Mouse (Mus musculus): ENCODE data around the gene Pfn1. TPM values are rescaled to one million over a fixed set of nuclear protein-coding genes. Genes with fewer than 3 reads are reported as not detected.

Pfn1 gene
- polyA plus RNA-seq, 1 experiment from 2014 or later = 2,065 TPM

DNA sequence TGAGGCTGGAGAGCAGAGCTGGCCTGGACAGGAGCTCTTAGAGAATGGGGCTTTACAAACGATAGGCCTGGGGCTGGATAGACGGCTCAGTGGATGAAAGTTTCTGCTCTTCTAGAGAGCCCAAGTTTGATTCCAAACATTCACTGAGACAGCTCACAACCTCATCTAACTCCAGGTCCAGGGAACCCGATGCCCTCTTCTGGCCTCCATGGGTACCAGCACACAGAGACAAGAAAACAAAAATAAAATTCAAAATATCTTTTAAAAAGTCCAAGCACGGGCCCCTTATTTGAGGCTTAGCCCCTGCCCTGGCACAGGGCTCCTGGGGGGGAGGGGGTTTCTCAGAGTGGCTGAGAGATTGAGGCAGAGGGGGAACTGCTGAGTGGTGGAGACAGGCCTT lies 43.7 kb downstream of the Pfn1 start:
- Histone ChIP-seq H3K4me2 (replicated peaks; ENCODE audit: low read depth, low read length) (no peak overlapping the region), H3K27ac (ENCODE audit: low read length) (no peak overlapping the region), H3K4me3 (ENCODE audit: low read depth, low read length) (no peak overlapping the region), H3K9ac (replicated peaks; ENCODE audit: low read depth, low read length) (no peak overlapping the region), H3K9me3 (ENCODE audit: control insufficient read depth, low read depth, low read length) (no peaks in the 10 kb centered on the region), H3K27me3 (ENCODE audit: control insufficient read depth, insufficient read depth, low read length) (no peaks in the 10 kb centered on the region), H3K4me1 (ENCODE audit: control insufficient read depth, insufficient read depth, low read length) (peaks cover 4% of the 10 kb centered on the region; the same call in 1 of the 2 replicates), H3K36me3 (ENCODE audit: control insufficient read depth, insufficient read depth, low read length) (peaks cover 48% of the 10 kb centered on the region)
- WGBS = 82% methylated on average over 4 of the region's 4 CpGs
- no peak for ATAC-seq (ENCODE audit: insufficient number of reproducible peaks, insufficient read depth, low FRiP score, low read depth)

DNA sequence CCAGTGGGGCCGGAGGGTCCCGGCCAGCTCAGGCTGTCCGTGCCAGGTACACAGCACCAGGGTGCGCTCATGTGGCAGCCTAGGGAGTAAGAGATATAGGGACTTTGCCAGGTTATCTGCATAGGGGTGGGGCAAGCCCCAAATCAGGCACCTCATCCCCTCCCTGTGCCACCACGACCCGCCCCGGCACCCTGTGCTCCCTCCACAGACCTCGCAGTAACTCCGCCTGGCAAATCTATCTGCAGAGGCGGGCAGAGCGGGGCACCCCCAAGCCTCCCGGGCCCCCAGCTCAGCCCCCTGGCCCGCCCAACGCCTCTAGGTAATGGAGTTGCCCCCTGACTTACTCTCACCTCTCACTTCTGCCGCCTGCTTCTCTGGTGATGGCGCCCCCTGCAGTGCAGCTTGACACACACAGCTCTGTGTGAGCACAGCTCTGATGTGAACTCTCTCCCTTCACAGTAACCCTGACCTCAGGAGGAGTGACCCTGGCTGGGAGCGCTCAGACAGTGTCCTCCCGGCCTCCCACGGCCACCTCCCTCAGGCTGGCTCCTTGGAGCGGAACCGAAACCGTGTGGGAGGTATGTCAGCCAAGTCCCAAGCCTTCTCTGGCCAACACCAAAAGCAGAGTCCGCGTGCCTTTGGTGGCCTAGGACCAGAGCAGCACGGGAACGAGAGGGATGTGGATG lies 45.9 kb downstream of the Pfn1 start:
- Histone ChIP-seq H3K9me3 (ENCODE audit: control insufficient read depth, low read depth, low read length) (no peaks in the 10 kb centered on the region), H3K4me1 (ENCODE audit: control insufficient read depth, insufficient read depth, low read length) (no peaks in the 10 kb centered on the region), H3K27me3 (ENCODE audit: control insufficient read depth, insufficient read depth, low read length) (no peaks in the 10 kb centered on the region), H3K4me3 (ENCODE audit: low read depth, low read length) (no peak overlapping the region), H3K4me2 (replicated peaks; ENCODE audit: low read depth, low read length) (no peak overlapping the region), H3K27ac (ENCODE audit: low read length) (no peak overlapping the region), H3K36me3 (ENCODE audit: control insufficient read depth, insufficient read depth, low read length) (peaks cover 61% of the 10 kb centered on the region), H3K9ac (replicated peaks; ENCODE audit: low read depth, low read length) (no peak overlapping the region)
- 89% methylated on average over 26 of the region's 26 CpGs for WGBS
- ATAC-seq (ENCODE audit: insufficient number of reproducible peaks, insufficient read depth, low FRiP score, low read depth) = no peak

DNA sequence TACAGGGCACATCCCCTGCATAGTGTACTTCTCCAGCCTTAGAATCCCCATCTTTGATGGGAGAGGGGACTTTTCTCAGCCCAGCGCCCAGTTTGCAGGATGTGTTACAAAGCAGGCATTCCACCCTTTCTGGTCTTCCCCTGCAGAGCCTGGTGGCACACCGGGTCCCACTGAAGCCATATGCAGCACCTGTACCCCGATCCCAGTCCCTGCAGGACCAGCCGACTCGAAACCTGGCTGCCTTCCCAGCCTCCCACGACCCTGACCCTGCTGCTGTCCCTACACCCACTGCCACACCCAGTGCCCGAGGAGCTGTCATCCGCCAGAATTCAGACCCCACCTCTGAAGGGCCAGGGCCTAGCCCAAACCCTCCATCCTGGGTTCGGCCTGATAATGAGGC lies 46.8 kb downstream of the Pfn1 start:
- H3K9me3 ChIP-seq (ENCODE audit: control insufficient read depth, low read depth, low read length) = no peaks in the 10 kb centered on the region
- no peaks in the 10 kb centered on the region for H3K27me3 ChIP-seq (ENCODE audit: control insufficient read depth, insufficient read depth, low read length)
- H3K36me3 ChIP-seq (ENCODE audit: control insufficient read depth, insufficient read depth, low read length) = peaks cover 53% of the 10 kb centered on the region
- H3K4me3 ChIP-seq (ENCODE audit: low read depth, low read length) = no peak overlapping the region
- H3K9ac ChIP-seq (replicated peaks; ENCODE audit: low read depth, low read length) = no peak overlapping the region
- no peak overlapping the region for H3K4me2 ChIP-seq (replicated peaks; ENCODE audit: low read depth, low read length)
- H3K4me1 ChIP-seq (ENCODE audit: control insufficient read depth, insufficient read depth, low read length) = no peaks in the 10 kb centered on the region
- 84% methylated on average over 9 of the region's 9 CpGs for WGBS
- H3K27ac ChIP-seq (ENCODE audit: low read length) = no peak overlapping the region
- ATAC-seq (ENCODE audit: insufficient number of reproducible peaks, insufficient read depth, low FRiP score, low read depth) = no peak

DNA sequence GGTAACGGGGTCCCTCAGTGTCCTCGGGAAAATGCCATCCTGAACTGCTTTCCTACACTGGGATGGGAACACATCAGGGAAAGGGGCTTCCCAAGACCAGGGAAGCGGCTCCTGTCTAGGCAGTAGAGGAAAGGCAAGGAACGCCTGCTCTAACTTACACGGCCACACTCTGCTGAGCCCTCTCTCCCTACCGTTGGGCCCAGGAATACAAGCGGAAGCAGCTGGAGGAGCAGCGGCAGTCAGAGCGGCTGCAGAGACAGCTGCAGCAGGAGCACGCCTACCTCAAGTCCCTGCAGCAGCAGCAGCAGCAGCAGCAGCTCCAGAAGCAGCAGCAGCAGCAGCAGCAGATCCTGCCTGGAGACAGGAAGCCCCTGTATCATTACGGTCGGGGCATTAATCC lies 47.7 kb downstream of the Pfn1 start:
- WGBS = 66% methylated on average over 12 of the region's 12 CpGs
- peaks cover 50% of the 10 kb centered on the region for H3K36me3 ChIP-seq (ENCODE audit: control insufficient read depth, insufficient read depth, low read length)

DNA sequence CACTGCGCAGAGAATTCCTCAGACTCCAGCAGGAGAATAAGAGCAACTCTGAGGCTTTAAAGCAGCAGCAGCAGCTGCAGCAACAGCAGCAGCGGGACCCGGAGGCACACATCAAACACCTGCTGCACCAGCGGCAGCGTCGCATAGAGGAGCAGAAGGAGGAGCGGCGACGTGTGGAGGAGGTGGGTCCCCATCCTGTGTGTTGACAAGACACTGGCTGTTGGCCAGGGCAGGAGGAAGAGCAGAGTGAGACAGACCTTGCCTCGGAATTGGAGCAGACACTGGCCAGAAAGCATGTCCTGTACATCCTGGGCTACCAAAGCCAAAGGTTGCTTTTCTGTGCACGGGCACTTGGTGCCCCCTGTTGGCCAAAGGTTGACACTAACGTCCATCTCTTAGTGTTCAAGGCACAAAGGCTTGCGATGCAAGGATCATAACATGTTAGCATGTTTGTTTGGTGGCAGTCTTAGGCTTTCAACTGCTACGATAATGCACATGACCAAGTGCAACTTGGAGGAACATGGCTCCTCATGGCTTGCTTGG lies 49.3 kb downstream of the Pfn1 start:
- 0 out of 2 replicates have a peak, but pooled peaks have one; percentile 23 for ATAC-seq (ENCODE audit: insufficient number of reproducible peaks, insufficient read depth, low FRiP score, low read depth)
- H3K4me2 ChIP-seq (replicated peaks; ENCODE audit: low read depth, low read length) = no peak overlapping the region
- H3K9me3 ChIP-seq (ENCODE audit: control insufficient read depth, low read depth, low read length) = no peaks in the 10 kb centered on the region
- H3K27me3 ChIP-seq (ENCODE audit: control insufficient read depth, insufficient read depth, low read length) = no peaks in the 10 kb centered on the region
- 54% methylated on average over 14 of the region's 14 CpGs for WGBS
- no peak overlapping the region for H3K27ac ChIP-seq (ENCODE audit: low read length)
- no peaks in the 10 kb centered on the region for H3K4me1 ChIP-seq (ENCODE audit: control insufficient read depth, insufficient read depth, low read length)
- peaks cover 46% of the 10 kb centered on the region for H3K36me3 ChIP-seq (ENCODE audit: control insufficient read depth, insufficient read depth, low read length)
- no peak overlapping the region for H3K9ac ChIP-seq (replicated peaks; ENCODE audit: low read depth, low read length)
- no peak overlapping the region for H3K4me3 ChIP-seq (ENCODE audit: low read depth, low read length)

More for the DNA sequence above, 47.7 kb downstream of the Pfn1 start:
- no peaks in the 10 kb centered on the region for H3K27me3 ChIP-seq (ENCODE audit: control insufficient read depth, insufficient read depth, low read length)
- no peak overlapping the region for H3K4me3 ChIP-seq (ENCODE audit: low read depth, low read length)
- no peak for ATAC-seq (ENCODE audit: insufficient number of reproducible peaks, insufficient read depth, low FRiP score, low read depth)
- no peaks in the 10 kb centered on the region for H3K9me3 ChIP-seq (ENCODE audit: control insufficient read depth, low read depth, low read length)
- H3K4me1 ChIP-seq (ENCODE audit: control insufficient read depth, insufficient read depth, low read length) = no peaks in the 10 kb centered on the region
- no peak overlapping the region for H3K9ac ChIP-seq (replicated peaks; ENCODE audit: low read depth, low read length)
- no peak overlapping the region for H3K27ac ChIP-seq (ENCODE audit: low read length)
- H3K4me2 ChIP-seq (replicated peaks; ENCODE audit: low read depth, low read length) = no peak overlapping the region

Other genes starting within 250 kb of the Pfn1 start
- 31.6 and 34.4 TPM in 2 replicates for gene Pelp1, start 244.6 kb downstream of the Pfn1 start, polyA plus RNA-seq (2014; fragmentation: Nextera tagmentation; extraction: Ambion mirVana)
- gene Arrb2, start 222.0 kb downstream of the Pfn1 start, polyA plus RNA-seq (2014; fragmentation: Nextera tagmentation; extraction: Ambion mirVana) = 15.9 and 17.2 TPM in 2 replicates
- 48.6 and 49.8 TPM in 2 replicates for gene Med11, start 202.7 kb downstream of the Pfn1 start, polyA plus RNA-seq (2014; fragmentation: Nextera tagmentation; extraction: Ambion mirVana)
- gene Zmynd15, start 195.2 kb downstream of the Pfn1 start, polyA plus RNA-seq (2014; fragmentation: Nextera tagmentation; extraction: Ambion mirVana) = 0.39 and 0.50 TPM in 2 replicates
- 7.8 and 8.6 TPM in 2 replicates for gene Cxcl16, start 194.7 kb downstream of the Pfn1 start, polyA plus RNA-seq (2014; fragmentation: Nextera tagmentation; extraction: Ambion mirVana)
- 38.6 and 45.2 TPM in 2 replicates for gene Tm4sf5, start 149.4 kb downstream of the Pfn1 start, polyA plus RNA-seq (2014; fragmentation: Nextera tagmentation; extraction: Ambion mirVana)
- 0.39 TPM in 1 of 2 replicates, not detected in the other for gene Vmo1, start 140.0 kb downstream of the Pfn1 start, polyA plus RNA-seq (2014; fragmentation: Nextera tagmentation; extraction: Ambion mirVana)
- gene Gltpd2, start 135.4 kb downstream of the Pfn1 start, polyA plus RNA-seq (2014; fragmentation: Nextera tagmentation; extraction: Ambion mirVana) = 0.43 and 0.81 TPM in 2 replicates
- gene Psmb6, start 129.3 kb downstream of the Pfn1 start, polyA plus RNA-seq (2014; fragmentation: Nextera tagmentation; extraction: Ambion mirVana) = 709 and 761 TPM in 2 replicates
- not detected in 2 replicates for gene Gm40193, start 121.7 kb downstream of the Pfn1 start, polyA plus RNA-seq (2014; fragmentation: Nextera tagmentation; extraction: Ambion mirVana)
- 11.6 and 13.0 TPM in 2 replicates for gene Pld2, start 114.6 kb downstream of the Pfn1 start, polyA plus RNA-seq (2014; fragmentation: Nextera tagmentation; extraction: Ambion mirVana)
- gene Mink1, start 91.8 kb downstream of the Pfn1 start, polyA plus RNA-seq (2014; fragmentation: Nextera tagmentation; extraction: Ambion mirVana) = 23.0 and 23.9 TPM in 2 replicates
- gene 4930544D05Rik, start 38.8 kb downstream of the Pfn1 start, polyA plus RNA-seq (2014; fragmentation: Nextera tagmentation; extraction: Ambion mirVana) = not detected in 2 replicates
- not detected in 2 replicates for gene Chrne, start 35.4 kb downstream of the Pfn1 start, polyA plus RNA-seq (2014; fragmentation: Nextera tagmentation; extraction: Ambion mirVana)
- gene Gp1ba, start 15.5 kb downstream of the Pfn1 start, polyA plus RNA-seq (2014; fragmentation: Nextera tagmentation; extraction: Ambion mirVana) = 0.21 and 0.22 TPM in 2 replicates
- gene Rnf167, start 7.4 kb downstream of the Pfn1 start, polyA plus RNA-seq (2014; fragmentation: Nextera tagmentation; extraction: Ambion mirVana) = 118 and 120 TPM in 2 replicates
- 151 and 157 TPM in 2 replicates for gene Slc25a11, start 7.2 kb downstream of the Pfn1 start, polyA plus RNA-seq (2014; fragmentation: Nextera tagmentation; extraction: Ambion mirVana)
- gene Eno3, start 2.6 kb upstream of the Pfn1 start, polyA plus RNA-seq (2014; fragmentation: Nextera tagmentation; extraction: Ambion mirVana) = 12.3 and 14.5 TPM in 2 replicates
- gene Spag7, start 14.8 kb upstream of the Pfn1 start, polyA plus RNA-seq (2014; fragmentation: Nextera tagmentation; extraction: Ambion mirVana) = 147 and 170 TPM in 2 replicates
- 16.1 and 19.2 TPM in 2 replicates for gene Camta2, start 33.5 kb upstream of the Pfn1 start, polyA plus RNA-seq (2014; fragmentation: Nextera tagmentation; extraction: Ambion mirVana)
- 1.0 and 1.9 TPM in 2 replicates for gene Inca1, start 45.5 kb upstream of the Pfn1 start, polyA plus RNA-seq (2014; fragmentation: Nextera tagmentation; extraction: Ambion mirVana)
- 9.0 and 11.8 TPM in 2 replicates for gene Kif1c, start 45.9 kb upstream of the Pfn1 start, polyA plus RNA-seq (2014; fragmentation: Nextera tagmentation; extraction: Ambion mirVana)
- gene Zfp3, start 109.6 kb upstream of the Pfn1 start, polyA plus RNA-seq (2014; fragmentation: Nextera tagmentation; extraction: Ambion mirVana) = 4.5 and 7.0 TPM in 2 replicates
- 0.59 and 0.87 TPM in 2 replicates for gene Scimp, start 157.9 kb upstream of the Pfn1 start, polyA plus RNA-seq (2014; fragmentation: Nextera tagmentation; extraction: Ambion mirVana)
- 32.5 and 33.1 TPM in 2 replicates for gene Rabep1, start 190.1 kb upstream of the Pfn1 start, polyA plus RNA-seq (2014; fragmentation: Nextera tagmentation; extraction: Ambion mirVana)

Measured in stomach, embryonic 14.5 days (tissue).